ENCODE assay signal across 1 mouse cellular context in the genomic region with DNA sequence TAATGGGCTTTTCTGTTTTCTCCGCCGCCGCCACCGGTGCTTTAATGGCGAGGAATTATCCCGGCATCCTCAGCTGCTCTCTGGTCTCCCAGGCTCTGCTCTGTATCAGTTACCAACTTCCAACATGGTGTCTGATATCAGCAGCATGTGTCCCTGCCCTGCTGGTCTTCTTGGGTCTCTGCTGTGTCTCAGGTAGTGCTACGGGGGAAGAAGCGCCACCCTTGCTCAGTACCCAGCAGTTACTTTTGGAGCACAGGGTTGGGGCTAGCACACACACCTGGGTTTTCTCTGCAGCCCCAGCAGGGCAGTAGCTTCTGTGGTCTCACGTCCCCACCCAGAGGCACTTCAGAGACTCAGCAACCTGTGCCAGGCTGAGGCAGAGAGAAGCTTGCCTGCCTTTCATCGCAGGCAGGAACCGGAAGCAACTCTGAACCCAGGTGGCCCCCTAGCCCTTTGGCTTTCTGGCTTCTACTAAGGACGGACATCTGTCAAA.
A peak's percentile ranks its signal among the peaks of the same experiment; 100 is the strongest.
TF ChIP-seq lines count a peak whose summit lies in the region.

No protein-coding gene starts in this region.

TF ChIP-seq in CH12.LX, 34 proteins besides CTCF, POLR2A, EP300 and RAD21 (continued from another document):
- TF ChIP-seq JUND (conservative IDR thresholded peaks at IDR 0.05; ENCODE audit: low read depth, low read length): no peak
- TF ChIP-seq ELF1 (IDR thresholded peaks at IDR 0.05; ENCODE audit: low read depth, low read length): peak; percentile 79
- peak; percentile 31; the same call in 1 of the 2 replicates for TF ChIP-seq TCF12 (IDR thresholded peaks at IDR 0.05; ENCODE audit: low read depth, low read length)
- TF ChIP-seq GABPA (IDR thresholded peaks at IDR 0.05; ENCODE audit: insufficient replicate concordance, low read depth, low read length): no peak
- 0 out of 2 replicates have a peak, but pooled peaks have one; percentile 20 for TF ChIP-seq ETS1 (conservative IDR thresholded peaks at IDR 0.05; ENCODE audit: low read depth, low read length)
- no peak for TF ChIP-seq ZC3H11A (IDR thresholded peaks at IDR 0.05; ENCODE audit: low read depth, low read length)
- no peak for TF ChIP-seq HCFC1 (IDR thresholded peaks at IDR 0.05; ENCODE audit: low read depth, low read length)
- TF ChIP-seq MEF2A (IDR thresholded peaks at IDR 0.05; ENCODE audit: borderline replicate concordance, low read depth, low read length): 0 out of 2 replicates have a peak, but pooled peaks have one; percentile 9
- TF ChIP-seq ZNF384 (IDR thresholded peaks at IDR 0.05; ENCODE audit: low read depth, low read length): no peak
- no peak for TF ChIP-seq KAT2A (IDR thresholded peaks at IDR 0.05; ENCODE audit: insufficient replicate concordance, low read length)
- no peak for TF ChIP-seq TBP (conservative IDR thresholded peaks at IDR 0.05; ENCODE audit: low read depth, low read length)
- TF ChIP-seq USF2 (conservative IDR thresholded peaks at IDR 0.05; ENCODE audit: low read depth, low read length): no peak
- TF ChIP-seq ZKSCAN1 (IDR thresholded peaks at IDR 0.05; ENCODE audit: borderline replicate concordance, low read depth, low read length): no peak
- TF ChIP-seq SMC3 (IDR thresholded peaks at IDR 0.05; ENCODE audit: low read depth, low read length): peak; percentile 71
- TF ChIP-seq SIN3A (IDR thresholded peaks at IDR 0.05; ENCODE audit: low read length): peak; percentile 83; the same call in 1 of the 2 replicates
- TF ChIP-seq POLR2AphosphoS2 (IDR thresholded peaks at IDR 0.05; ENCODE audit: low read depth, low read length): no peak
